Mouse (Mus musculus) limb, embryonic 12.5 days (tissue): Measurements from ENCODE around the gene Depdc1b. TPM values are rescaled to one million over a fixed set of nuclear protein-coding genes. Genes with fewer than 3 reads are reported as not detected.

Experiments used
- ATAC-seq: fragments of 200-750 bp; cut with Nextera tagmentation; 2 replicates; pipeline ENCODE4 v1.8.0; 2017; ENCODE audit warnings: low read depth, moderate TSS enrichment; ENCODE audit not compliant: insufficient number of reproducible peaks, insufficient read depth, low FRiP score, low TSS enrichment
- H3K27ac ChIP-seq: fragments of 300-500 bp; sonication (generic); 2 replicates; pipeline ENCODE4 v1.5.1; 2016; ENCODE audit warnings: mild to moderate bottlenecking, moderate library complexity
- H3K27me3 ChIP-seq: fragments of 300-500 bp; sonication (generic); 2 replicates; pipeline ENCODE4 v1.6.1; 2016; ENCODE audit warnings: mild to moderate bottlenecking, moderate library complexity
- H3K36me3 ChIP-seq: fragments of 300-500 bp; sonication (generic); 2 replicates; pipeline ENCODE4 v1.6.1; 2016; ENCODE audit warnings: mild to moderate bottlenecking, moderate library complexity
- H3K4me1 ChIP-seq: fragments of 300-500 bp; sonication (generic); replicated peaks from 2 replicates; pipeline ENCODE4 v1.6.1; 2016
- H3K4me2 ChIP-seq: fragments of 300-500 bp; sonication (generic); 2 replicates; pipeline ENCODE4 v1.6.1; 2016; ENCODE audit warnings: mild to moderate bottlenecking, moderate library complexity
- H3K4me3 ChIP-seq: fragments of 300-500 bp; sonication (generic); replicated peaks from 2 replicates; pipeline ENCODE4 v1.5.1; 2016; ENCODE audit warnings: mild to moderate bottlenecking
- H3K9ac ChIP-seq: fragments of 300-500 bp; sonication (generic); replicated peaks from 2 replicates; pipeline ENCODE4 v1.6.1; 2016; ENCODE audit warnings: mild to moderate bottlenecking, moderate library complexity
- H3K9me3 ChIP-seq: fragments of 300-500 bp; sonication (generic); 2 replicates; pipeline ENCODE4 v1.6.1; 2016; ENCODE audit warnings: mild to moderate bottlenecking, moderate library complexity
- WGBS: fragments of 180-500 bp; shearing (Covaris S2); methylation state at CpG from one replicate; pipeline ENCODE4 v1.1.7; 2016; 5-methylcytosine and 5-hydroxymethylcytosine counted together
- polyA plus RNA-seq: library from polyadenylated mRNA; unstranded; fragments of >200 nt; fragmentation: Nextera tagmentation; extraction: Ambion mirVana; gene quantifications from 2 replicates; pipeline ENCODE4 v1.2.1, GENCODE M21; 2016

Gene Depdc1b
- polyA plus RNA-seq, 1 experiment from 2014 or later, result 18.9 TPM

DNA sequence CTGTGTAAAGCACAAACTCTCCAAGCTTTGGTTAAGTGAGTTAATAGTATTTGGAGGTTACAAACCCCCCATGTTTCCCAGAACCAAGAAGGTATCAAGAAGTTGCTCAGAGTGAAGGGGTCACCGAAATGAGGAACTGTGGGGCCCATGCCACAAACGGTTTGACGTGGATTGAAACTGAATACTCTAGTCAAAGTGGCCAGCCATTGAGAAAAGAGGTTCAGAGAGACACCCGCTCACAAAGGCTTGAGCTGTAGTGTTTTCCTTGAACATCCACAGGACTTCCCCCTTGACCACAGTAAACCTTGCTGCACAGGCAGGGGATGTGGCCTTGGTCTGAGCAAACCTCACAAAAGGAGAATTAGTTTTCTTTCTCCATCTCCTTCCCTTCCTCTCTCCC is 88.2 kb downstream of the Depdc1b start:
- WGBS, result 94% methylated on average over 4 of the region's 4 CpGs
- ATAC-seq, result no peak
- Histone ChIP-seq H3K9ac (no peak overlapping the region), H3K36me3 (peaks cover 13% of the 10 kb centered on the region; the same call in 1 of the 2 replicates), H3K4me1 (no peaks in the 10 kb centered on the region), H3K4me2 (no peak overlapping the region), H3K27ac (no peak overlapping the region), H3K27me3 (no peaks in the 10 kb centered on the region), H3K9me3 (peaks cover 4% of the 10 kb centered on the region; the same call in 1 of the 2 replicates), H3K4me3 (no peak overlapping the region)

DNA sequence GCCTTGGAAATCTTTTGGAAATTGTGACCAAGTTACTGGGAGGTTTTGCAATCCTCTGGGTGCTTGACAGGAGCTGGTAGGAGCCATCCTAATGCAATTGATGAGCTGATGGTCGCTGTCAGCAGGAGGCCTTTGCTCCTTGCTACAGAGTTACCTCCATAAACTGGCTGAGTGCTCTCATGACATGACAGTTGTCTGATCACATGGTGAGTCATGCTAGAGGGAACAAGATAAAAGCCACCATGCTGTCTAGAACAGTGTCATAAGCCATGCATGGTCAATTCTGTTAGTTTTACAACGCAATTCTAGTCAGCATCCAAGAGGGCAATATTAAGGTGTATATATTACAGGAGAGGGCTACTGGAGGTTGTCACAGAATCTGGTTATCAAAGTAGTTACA is 99.3 kb downstream of the Depdc1b start:
- Histone ChIP-seq H3K27me3 (no peaks in the 10 kb centered on the region), H3K27ac (no peak overlapping the region), H3K9ac (no peak overlapping the region), H3K4me2 (no peak overlapping the region), H3K36me3 (no peaks in the 10 kb centered on the region), H3K9me3 (no peaks in the 10 kb centered on the region), H3K4me1 (no peaks in the 10 kb centered on the region), H3K4me3 (no peak overlapping the region)
- 85% methylated on average over 2 of the region's 2 CpGs for WGBS
- ATAC-seq, result no peak

DNA sequence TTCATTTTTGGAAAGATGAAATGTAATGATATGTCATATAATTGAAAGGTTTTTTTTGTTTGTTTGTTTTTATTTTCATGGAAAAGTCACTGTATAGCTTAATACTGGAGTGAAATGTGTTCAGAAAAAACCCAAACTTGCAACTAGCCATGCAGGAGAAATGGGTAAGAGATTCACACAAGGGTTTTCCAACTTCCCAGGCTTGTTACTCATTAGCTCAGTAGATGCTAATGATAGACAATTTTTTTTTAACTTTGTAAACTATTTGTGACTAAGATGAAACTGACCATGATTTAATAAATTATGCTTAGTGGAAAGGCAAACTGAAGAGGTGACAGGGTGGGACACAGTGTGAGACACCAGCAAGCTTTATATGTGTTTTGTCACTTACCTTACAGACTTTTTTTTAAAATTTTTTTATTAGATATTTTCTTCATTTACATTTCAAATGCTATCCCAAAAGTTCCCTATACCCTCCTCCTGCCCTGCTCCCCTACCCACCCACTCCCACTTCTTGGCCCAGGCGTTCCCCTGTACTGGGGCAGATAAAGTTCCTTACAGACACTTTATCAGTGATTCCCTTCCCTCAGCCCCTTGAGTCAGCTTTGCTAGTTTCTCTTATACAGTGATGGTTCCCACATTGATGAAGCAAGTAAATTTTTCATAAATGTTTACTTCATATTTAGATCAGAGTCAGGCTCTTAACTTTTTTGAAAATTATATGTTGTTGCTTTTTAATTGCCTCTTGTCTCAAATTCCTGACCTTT is 102.8 kb downstream of the Depdc1b start:
- no peak for ATAC-seq
- no peaks in the 10 kb centered on the region for H3K36me3 ChIP-seq
- no peaks in the 10 kb centered on the region for H3K9me3 ChIP-seq
- H3K4me2 ChIP-seq, result no peak overlapping the region
- H3K4me1 ChIP-seq, result no peaks in the 10 kb centered on the region
- WGBS, result 89% methylated on average over 1 of the region's 1 CpGs
- no peaks in the 10 kb centered on the region for H3K27me3 ChIP-seq
- no peak overlapping the region for H3K9ac ChIP-seq
- no peak overlapping the region for H3K4me3 ChIP-seq
- no peak overlapping the region for H3K27ac ChIP-seq

DNA sequence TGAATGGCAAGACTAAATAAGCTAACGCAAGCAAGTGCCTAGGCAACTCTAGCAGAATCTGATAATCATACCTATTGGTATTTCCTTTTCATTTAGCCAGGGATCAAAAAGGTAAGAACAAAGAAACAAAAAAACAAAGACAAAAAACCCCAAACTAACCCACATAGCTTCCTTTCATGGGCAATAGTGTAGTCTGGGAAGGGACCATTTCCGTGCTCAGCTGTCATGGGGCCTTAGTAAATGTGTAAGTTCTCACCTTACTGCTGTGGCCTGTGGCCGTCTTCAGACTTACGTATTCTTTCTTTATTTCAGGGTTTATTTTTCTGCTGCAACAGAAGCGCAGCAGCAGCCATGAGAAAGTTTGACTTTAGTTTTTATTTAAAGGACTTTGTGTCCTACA is 110.2 kb downstream of the Depdc1b start:
- Histone ChIP-seq H3K4me2 (no peak overlapping the region), H3K27me3 (no peaks in the 10 kb centered on the region), H3K4me1 (no peaks in the 10 kb centered on the region), H3K9ac (no peak overlapping the region), H3K36me3 (no peaks in the 10 kb centered on the region), H3K4me3 (no peak overlapping the region), H3K9me3 (no peaks in the 10 kb centered on the region), H3K27ac (no peak overlapping the region)
- 70% methylated on average over 5 of the region's 5 CpGs for whole genome bisulfite sequencing
- ATAC-seq, result no peak

DNA sequence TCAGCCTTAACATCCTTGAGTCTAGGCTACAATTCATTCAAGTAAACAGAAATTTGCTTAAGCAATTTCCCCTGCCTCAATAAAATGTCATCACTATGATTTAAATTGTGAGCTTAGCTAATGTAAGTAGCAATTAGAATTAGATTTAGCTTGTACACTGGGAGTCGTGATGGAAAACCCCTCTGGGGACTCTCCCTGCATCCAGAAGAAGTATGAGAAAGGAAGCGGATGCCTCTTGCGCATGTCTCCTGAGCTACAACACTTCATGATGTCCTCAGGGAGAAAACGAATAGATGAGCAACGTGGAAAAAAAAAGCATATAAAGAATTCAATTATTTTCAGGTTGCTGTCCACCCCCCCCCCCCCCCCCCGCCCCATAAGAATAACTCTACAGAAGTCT is 112.7 kb downstream of the Depdc1b start:
- no peak for ATAC-seq
- 83% methylated on average over 6 of the region's 6 CpGs for WGBS
- H3K36me3 ChIP-seq, result no peaks in the 10 kb centered on the region
- H3K4me3 ChIP-seq, result no peak overlapping the region
- H3K4me2 ChIP-seq, result no peak overlapping the region
- no peaks in the 10 kb centered on the region for H3K4me1 ChIP-seq
- H3K9ac ChIP-seq, result no peak overlapping the region
- no peaks in the 10 kb centered on the region for H3K27me3 ChIP-seq
- no peak overlapping the region for H3K27ac ChIP-seq
- H3K9me3 ChIP-seq, result no peaks in the 10 kb centered on the region

DNA sequence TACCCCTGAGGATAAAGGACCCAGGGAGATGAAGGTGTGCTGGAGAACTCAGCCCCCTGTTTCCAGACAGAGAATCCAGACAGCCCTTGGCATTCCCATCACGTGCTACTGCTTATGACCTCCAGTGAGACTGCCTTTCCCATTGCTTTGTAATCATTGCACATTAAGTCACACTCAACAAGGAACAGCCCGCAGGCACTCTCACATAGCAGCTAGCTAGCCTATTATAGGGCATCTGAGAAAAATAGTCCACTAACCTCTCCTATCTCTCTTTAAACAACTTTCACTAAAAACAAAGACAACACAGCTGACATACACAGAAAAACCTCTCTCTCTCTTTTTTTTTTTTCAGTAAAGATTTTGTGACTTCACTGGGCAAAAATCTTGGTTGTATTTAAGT is 113.5 kb downstream of the Depdc1b start:
- no peak overlapping the region for H3K9ac ChIP-seq
- no peak overlapping the region for H3K4me2 ChIP-seq
- no peak for ATAC-seq
- WGBS, result 61% methylated on average over 2 of the region's 2 CpGs
- H3K27ac ChIP-seq, result no peak overlapping the region
- no peaks in the 10 kb centered on the region for H3K36me3 ChIP-seq
- H3K9me3 ChIP-seq, result no peaks in the 10 kb centered on the region
- H3K4me3 ChIP-seq, result no peak overlapping the region
- no peaks in the 10 kb centered on the region for H3K27me3 ChIP-seq
- no peaks in the 10 kb centered on the region for H3K4me1 ChIP-seq

DNA sequence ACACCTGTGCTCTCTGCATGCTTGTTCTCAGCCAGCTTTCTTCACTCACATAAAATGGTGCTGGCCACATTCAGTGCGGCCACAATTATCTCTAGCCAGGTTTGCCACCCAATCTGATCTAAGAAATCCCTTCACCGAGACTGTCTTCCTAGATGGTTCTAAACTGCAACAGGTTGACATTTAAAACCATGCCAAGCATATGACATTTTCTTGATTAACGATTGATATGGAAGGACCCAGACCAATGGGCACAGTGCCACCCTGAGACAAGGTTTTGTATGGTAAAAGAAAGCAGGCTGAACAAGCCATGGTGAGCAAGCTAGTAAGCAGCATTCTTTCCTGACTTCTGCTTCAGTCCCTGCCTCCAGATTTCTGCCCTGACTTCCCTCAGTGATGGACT is 115.6 kb downstream of the Depdc1b start:
- no peaks in the 10 kb centered on the region for H3K27me3 ChIP-seq

DNA sequence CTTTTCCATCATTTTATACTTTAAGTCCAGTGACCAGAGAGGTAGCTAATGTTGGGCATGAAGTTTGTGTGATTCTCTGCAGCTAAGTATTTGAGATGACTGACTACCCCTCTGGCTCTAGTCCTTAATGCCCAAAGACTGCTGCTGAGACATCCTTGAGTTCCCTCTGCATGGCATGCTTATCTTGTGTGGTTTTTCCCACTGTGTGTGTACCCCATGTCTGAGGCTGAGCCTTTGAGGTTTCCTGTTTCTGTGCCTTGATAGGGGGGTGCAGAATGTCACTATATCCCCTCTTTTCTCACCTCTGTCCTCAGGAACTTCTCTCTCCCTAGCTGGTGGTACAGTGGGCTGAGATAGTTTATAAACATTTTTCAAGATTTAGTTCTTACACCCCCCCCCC is 119.6 kb downstream of the Depdc1b start:
- no peak overlapping the region for H3K4me3 ChIP-seq
- no peak for ATAC-seq

More for the DNA sequence above, 115.6 kb downstream of the Depdc1b start:
- no peak for ATAC-seq
- Histone ChIP-seq H3K9ac (no peak overlapping the region), H3K36me3 (no peaks in the 10 kb centered on the region), H3K4me3 (no peak overlapping the region), H3K4me2 (no peak overlapping the region), H3K9me3 (no peaks in the 10 kb centered on the region), H3K4me1 (no peaks in the 10 kb centered on the region), H3K27ac (no peak overlapping the region)
- 93% methylated on average over 3 of the region's 3 CpGs for WGBS

DNA sequence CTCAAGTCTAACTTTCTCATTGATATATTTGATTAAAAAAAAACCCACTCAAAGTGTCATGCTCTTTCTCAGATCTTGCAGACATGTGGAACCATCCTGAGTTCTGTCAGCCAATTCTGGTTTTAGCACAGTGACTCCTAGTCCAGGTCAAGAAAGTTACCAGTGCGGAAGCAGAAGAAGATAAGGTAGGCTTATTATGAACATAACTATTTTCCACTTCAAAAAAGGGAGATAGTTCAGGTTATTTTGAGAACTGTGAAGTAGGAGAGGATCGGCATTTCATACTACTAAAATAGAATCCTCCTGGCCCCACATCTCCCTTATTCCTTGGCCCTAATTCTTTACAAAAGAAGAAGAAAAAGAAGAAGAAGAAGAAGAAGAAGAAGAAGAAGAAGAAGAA is 121.3 kb downstream of the Depdc1b start:
- no peak overlapping the region for H3K4me2 ChIP-seq
- WGBS, result 91% methylated on average over 2 of the region's 2 CpGs
- no peak overlapping the region for H3K4me3 ChIP-seq

More for the DNA sequence above, 119.6 kb downstream of the Depdc1b start:
- no peaks in the 10 kb centered on the region for H3K36me3 ChIP-seq
- H3K27me3 ChIP-seq, result no peaks in the 10 kb centered on the region
- H3K4me1 ChIP-seq, result no peaks in the 10 kb centered on the region
- no peak overlapping the region for H3K9ac ChIP-seq
- no peaks in the 10 kb centered on the region for H3K9me3 ChIP-seq
- H3K4me2 ChIP-seq, result no peak overlapping the region
- H3K27ac ChIP-seq, result no peak overlapping the region

DNA sequence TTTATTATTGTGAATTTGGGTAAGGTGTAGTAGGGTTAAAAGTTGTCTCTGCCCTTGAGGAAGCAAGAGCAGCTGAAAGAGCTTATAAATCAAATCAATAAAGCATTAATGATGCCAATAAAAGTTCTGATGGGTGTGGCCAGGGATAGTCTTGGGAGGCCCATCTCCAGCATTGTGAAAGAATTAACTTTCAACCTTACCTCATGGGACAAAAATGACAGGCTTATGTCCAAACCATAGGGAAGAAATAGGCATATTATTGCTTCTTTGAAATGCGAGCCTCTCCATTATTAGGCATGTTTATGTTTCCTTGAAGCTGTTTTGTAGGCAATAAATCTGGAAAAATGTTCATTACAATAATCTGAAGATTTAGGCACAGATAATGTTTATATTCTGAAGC is 122.9 kb downstream of the Depdc1b start:
- Histone ChIP-seq H3K27ac (no peak overlapping the region), H3K9me3 (no peaks in the 10 kb centered on the region), H3K4me1 (no peaks in the 10 kb centered on the region), H3K36me3 (no peaks in the 10 kb centered on the region), H3K9ac (no peak overlapping the region), H3K4me2 (no peak overlapping the region), H3K27me3 (no peaks in the 10 kb centered on the region), H3K4me3 (no peak overlapping the region)
- ATAC-seq, result no peak
- WGBS, result 63% methylated on average over 1 of the region's 1 CpGs

More for the DNA sequence above, 121.3 kb downstream of the Depdc1b start:
- Histone ChIP-seq H3K36me3 (no peaks in the 10 kb centered on the region), H3K4me1 (no peaks in the 10 kb centered on the region), H3K9ac (no peak overlapping the region), H3K27ac (no peak overlapping the region), H3K9me3 (no peaks in the 10 kb centered on the region), H3K27me3 (no peaks in the 10 kb centered on the region)
- ATAC-seq, result no peak

DNA sequence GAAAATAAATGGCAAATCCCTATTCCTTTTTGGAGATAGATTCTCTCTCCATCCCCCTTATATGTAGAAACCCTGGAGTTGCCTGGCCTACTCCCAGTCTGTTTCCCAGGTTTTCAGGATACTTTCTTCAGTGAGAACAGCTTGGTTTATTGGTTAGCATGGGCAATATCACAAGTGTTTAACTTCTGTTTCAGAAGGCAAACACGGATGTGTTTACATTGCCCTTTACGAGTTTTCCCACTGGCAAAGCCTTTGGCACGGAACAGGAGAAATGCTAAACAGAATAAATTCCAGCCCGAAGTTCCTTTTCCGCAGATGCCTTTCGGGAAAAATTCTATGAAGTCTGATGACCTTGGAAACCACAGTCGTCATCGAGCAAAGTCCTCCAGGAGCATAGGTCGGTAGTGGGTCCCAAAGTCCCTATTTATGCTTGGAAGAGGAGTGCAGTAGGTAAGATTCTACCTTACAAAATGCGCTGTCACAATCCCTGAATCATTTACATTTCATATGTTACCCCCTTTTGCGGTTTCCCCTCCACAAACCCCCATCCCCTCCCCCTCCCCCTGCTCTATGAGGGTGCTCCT is 132.3 kb downstream of the Depdc1b start:
- Histone ChIP-seq H3K4me2 (no peak overlapping the region), H3K4me3 (no peak overlapping the region), H3K9me3 (no peaks in the 10 kb centered on the region), H3K27ac (no peak overlapping the region), H3K36me3 (no peaks in the 10 kb centered on the region), H3K27me3 (no peaks in the 10 kb centered on the region), H3K9ac (no peak overlapping the region), H3K4me1 (peaks cover 10% of the 10 kb centered on the region)
- no peak for ATAC-seq
- 63% methylated on average over 11 of the region's 11 CpGs for WGBS
